ENCODE assay signal across 14 mouse cellular contexts in the genomic region with DNA sequence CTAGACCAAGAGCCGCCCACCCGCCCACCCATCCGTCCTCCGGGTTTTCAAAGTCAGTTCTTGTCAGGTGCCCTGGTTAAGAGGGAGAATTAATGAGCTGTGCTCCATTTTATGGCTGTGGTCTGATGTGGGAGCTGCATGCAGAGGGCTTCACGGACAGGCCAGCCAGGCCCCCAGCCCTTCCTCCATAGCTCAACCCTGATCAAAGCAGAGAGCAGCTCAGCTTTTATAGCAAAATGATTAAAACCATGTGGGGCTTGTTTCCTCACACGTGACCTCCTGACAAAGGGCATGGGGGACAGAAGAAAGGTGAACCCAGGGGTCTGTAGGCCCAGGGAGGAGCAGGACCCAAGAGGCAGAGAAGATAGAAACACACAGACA. TPM values are rescaled to one million over a fixed set of nuclear protein-coding genes. Genes with fewer than 3 reads are reported as not detected.
DNase-seq lines count a peak whose midpoint lies in the region; ATAC-seq and TF ChIP-seq lines count a peak whose summit lies in the region.
"Had no signal": no experiment of that assay in that cellular context is flagged by ENCODE, and none has a peak within 500 bp of the region (broad histone marks: within the 10 kb centered on the region; RNA-seq: fewer than 3 reads in every experiment).

No protein-coding gene starts in this region.

- ATAC-seq in lung, embryonic 14.5 days (ENCODE audit: insufficient read depth) = peak; percentile 51
- ATAC-seq in embryonic facial prominence, embryonic 12.5 days (ENCODE audit: insufficient number of reproducible peaks, insufficient read depth, low FRiP score, low TSS enrichment) = 0 out of 2 replicates have a peak, but pooled peaks have one; percentile 41

- no peak overlapping the region for H3K4me2 ChIP-seq in lung, embryonic 14.5 days
- H3K4me2 ChIP-seq in embryonic facial prominence, embryonic 12.5 days (replicated peaks) = no peak overlapping the region
- H3K4me2 ChIP-seq: heart, embryonic 11.5 days had no signal

- H3K27ac ChIP-seq in heart, embryonic 10.5 days = 0 out of 2 replicates have a peak overlapping the region, but pooled peaks have one; percentile 12
- no peak overlapping the region for H3K27ac ChIP-seq in lung, embryonic 14.5 days (ENCODE audit: low read depth)
- H3K27ac ChIP-seq in embryonic facial prominence, embryonic 12.5 days = peak overlapping the region; percentile 64

- peaks cover 25% of the 10 kb centered on the region for H3K4me1 ChIP-seq in heart, embryonic 10.5 days
- peaks cover 10% of the 10 kb centered on the region; the same call in 1 of the 2 replicates for H3K4me1 ChIP-seq in lung, embryonic 14.5 days (ENCODE audit: insufficient read depth)
- peaks cover 28% of the 10 kb centered on the region for H3K4me1 ChIP-seq in embryonic facial prominence, embryonic 12.5 days
- H3K4me1 ChIP-seq: megakaryocyte, embryonic 14.5 days had no signal

- intact Hi-C loops in heart, postnatal 10 days (cut with DNase I) = no loop called here

- H3K9me3 ChIP-seq in heart, embryonic 10.5 days = no peaks in the 10 kb centered on the region
- H3K9me3 ChIP-seq in lung, embryonic 14.5 days (ENCODE audit: low read depth, low read length) = no peaks in the 10 kb centered on the region
- no peaks in the 10 kb centered on the region for H3K9me3 ChIP-seq in embryonic facial prominence, embryonic 12.5 days

- H3K4me3 ChIP-seq in heart, embryonic 10.5 days = no peak overlapping the region
- no peak overlapping the region for H3K4me3 ChIP-seq in lung, embryonic 14.5 days (ENCODE audit: low read depth, low read length)
- no peak overlapping the region for H3K4me3 ChIP-seq in embryonic facial prominence, embryonic 12.5 days
- H3K4me3 ChIP-seq: megakaryocyte, embryonic 14.5 days had no signal

- no peak for TF ChIP-seq CTCF in lung, embryonic 14.5 days (IDR thresholded peaks at IDR 0.05; ENCODE audit: low read depth)

- DNase-seq in heart, embryonic 10.5 days (ENCODE audit: low spot score) = no peak
- no peak for DNase-seq in heart, postnatal 10 days
- peak; percentile 39 for DNase-seq in lung, embryonic 14.5 days
- no peak for DNase-seq in lung, postnatal 14 days
- DNase-seq in mesoderm, embryonic 11.5 days (ENCODE audit: low read depth, low spot score) = peak; percentile 83
- DNase-seq in frontal cortex, postnatal 14 days (ENCODE audit: low spot score in 2 of 2) = no peak
- no peak for DNase-seq in heart, adult 9 months (ENCODE audit: low spot score in 2 of 2)
- DNase-seq: cerebellum, postnatal 36 days; lung, adult 2 months; thymus, postnatal 36 days had no signal

- peaks cover 5% of the 10 kb centered on the region for H3K27me3 ChIP-seq in heart, embryonic 10.5 days (ENCODE audit: insufficient read depth, poor library complexity, severe bottlenecking)
- H3K27me3 ChIP-seq in lung, embryonic 14.5 days (ENCODE audit: insufficient read depth, low read length) = no peaks in the 10 kb centered on the region
- H3K27me3 ChIP-seq in embryonic facial prominence, embryonic 12.5 days = no peaks in the 10 kb centered on the region

- WGBS in heart, embryonic 10.5 days = 70% methylated on average over 6 of the region's 6 CpGs
- 27% methylated on average over 6 of the region's 6 CpGs for WGBS in lung, embryonic 14.5 days
- 27% methylated on average over 6 of the region's 6 CpGs for WGBS in embryonic facial prominence, embryonic 12.5 days

- no peak overlapping the region for H3K9ac ChIP-seq in lung, embryonic 14.5 days
- H3K9ac ChIP-seq in embryonic facial prominence, embryonic 12.5 days = no peak overlapping the region

- H3K36me3 ChIP-seq in heart, embryonic 10.5 days = no peaks in the 10 kb centered on the region
- no peaks in the 10 kb centered on the region for H3K36me3 ChIP-seq in lung, embryonic 14.5 days (ENCODE audit: insufficient read depth)
- no peaks in the 10 kb centered on the region for H3K36me3 ChIP-seq in embryonic facial prominence, embryonic 12.5 days

RNA-seq across cellular contexts. Expression of a gene that starts 36.0 kb away (rescaled TPM):
- polyA plus RNA-seq in heart, embryonic 10.5 days (2016; fragmentation: Nextera tagmentation; extraction: Ambion mirVana) = 13.8 and 27.4 TPM in 2 replicates
- total RNA-seq in heart, postnatal 10 days (2021) = 10 to 100 TPM; 46.5 to 50.4 TPM
- polyA plus RNA-seq in lung, embryonic 14.5 days (2014; fragmentation: Nextera tagmentation; extraction: Ambion mirVana) = 21.1 and 25.3 TPM in 2 replicates
- 27.3 and 32.6 TPM in 2 replicates for polyA plus RNA-seq in embryonic facial prominence, embryonic 12.5 days (2016; fragmentation: Nextera tagmentation; extraction: Ambion mirVana)
- total RNA-seq: hematopoietic stem cell, adult 5-6 weeks had no signal

Comparison
In these comparisons a context has a peak if more than half of its experiments do, and no peak if none do; other contexts are left out.
1. DNase-seq: peak in lung, embryonic 14.5 days (single experiment) and mesoderm, embryonic 11.5 days (single experiment); none in heart, embryonic 10.5 days (single experiment), heart, postnatal 10 days (0 of 2), lung, postnatal 14 days (single experiment), frontal cortex, postnatal 14 days (0 of 2) and heart, adult 9 months (0 of 2).